Mouse (Mus musculus): Measurements from ENCODE around the gene Ube2r2.

DNA sequence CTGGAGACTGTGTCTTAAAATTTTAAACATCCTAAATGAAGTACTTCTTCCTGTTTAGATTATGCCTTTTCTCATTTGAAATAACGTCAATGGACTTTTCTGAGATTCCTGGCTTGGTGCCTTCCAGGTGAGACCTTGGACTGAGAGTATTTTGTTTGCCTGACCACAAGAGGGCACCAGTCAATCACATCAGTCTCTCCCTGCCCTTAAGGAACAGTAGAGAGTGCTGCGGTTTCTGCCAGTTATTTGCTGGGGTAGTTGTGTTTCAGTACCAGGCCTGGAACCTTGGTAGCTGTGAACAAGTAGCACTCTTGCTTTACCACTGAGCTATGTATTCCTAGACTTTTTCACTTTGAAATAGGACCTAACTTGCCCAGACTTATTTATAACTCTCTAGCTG, 6.1 kb upstream of the Ube2r2 start:
- TF ChIP-seq CTCF (IDR thresholded peaks at IDR 0.05; ENCODE audit: extremely low read depth, insufficient read depth, low read length) (peak; percentile 93), POLR2A (IDR thresholded peaks at IDR 0.05; ENCODE audit: extremely low read depth, insufficient read depth, low read length) (no peak)

Measured in cortical plate, adult 2 months (tissue).